Mouse (Mus musculus) intestine, embryonic 14.5 days (tissue): Measurements from ENCODE around the gene Gm14325. TPM values are rescaled to one million over a fixed set of nuclear protein-coding genes. Genes with fewer than 3 reads are reported as not detected.
"Not testable (repeated sequence)": the region's sequence is repeated elsewhere in the genome, so short reads cannot be mapped to it uniquely, and the experiment has no call there.

Experiments used
- ATAC-seq: fragments of 200-750 bp; cut with Nextera tagmentation; replicated peaks from 2 replicates; pipeline ENCODE4 v1.8.0; 2017; ENCODE audit warnings: low read depth, moderate number of reproducible peaks, moderate TSS enrichment, moderate library complexity; ENCODE audit not compliant: low FRiP score, low TSS enrichment
- DNase-seq: peaks from one replicate; pipeline ENCODE4 v3.0.0-alpha.2; 2018; ENCODE audit warnings: low spot score
- H3K27ac ChIP-seq: fragments of 300-500 bp; sonication (generic); 2 replicates; pipeline ENCODE4 v1.5.1; 2014; ENCODE audit warnings: low read depth, mild to moderate bottlenecking, control low read depth
- H3K27me3 ChIP-seq: fragments of 300-500 bp; sonication (generic); replicated peaks from 2 replicates; pipeline ENCODE4 v1.6.1; 2014; ENCODE audit warnings: low read length, control low read depth; ENCODE audit not compliant: control insufficient read depth, insufficient read depth
- H3K36me3 ChIP-seq: fragments of 300-500 bp; sonication (generic); 2 replicates; pipeline ENCODE4 v1.6.1; 2014; ENCODE audit warnings: low read length, control low read depth; ENCODE audit not compliant: control insufficient read depth, insufficient read depth
- H3K4me1 ChIP-seq: fragments of 300-500 bp; sonication (generic); replicated peaks from 2 replicates; pipeline ENCODE4 v1.6.1; 2014; ENCODE audit warnings: low read length, control low read depth, mixed read lengths; ENCODE audit not compliant: control insufficient read depth, insufficient read depth
- H3K4me2 ChIP-seq: fragments of 300-500 bp; sonication (generic); 2 replicates; pipeline ENCODE4 v1.6.1; 2014; ENCODE audit warnings: low read length
- H3K4me3 ChIP-seq: fragments of 300-500 bp; sonication (generic); 2 replicates; pipeline ENCODE4 v1.5.1; 2014; ENCODE audit warnings: low read depth, low read length, control low read depth, mixed read lengths
- H3K9ac ChIP-seq: fragments of 300-500 bp; sonication (generic); 2 replicates; pipeline ENCODE4 v1.6.1; 2014; ENCODE audit warnings: mild to moderate bottlenecking, low read length
- H3K9me3 ChIP-seq: fragments of 300-500 bp; sonication (generic); 2 replicates; pipeline ENCODE4 v1.6.1; 2016; ENCODE audit warnings: low read length, control low read depth; ENCODE audit not compliant: control insufficient read depth
- WGBS: fragments of 180-500 bp; shearing (Covaris S2); extraction: QIAGEN DNeasy Blood & Tissue Kit; methylation state at CpG from one replicate; pipeline ENCODE4 v1.1.7; 2014; 5-methylcytosine and 5-hydroxymethylcytosine counted together
- polyA plus RNA-seq: library from polyadenylated mRNA; unstranded; fragments of >200 nt; fragmentation: Nextera tagmentation; extraction: Ambion mirVana; gene quantifications from 2 replicates; pipeline ENCODE4 v1.2.1, GENCODE M21; 2014

Gm14325 gene
- polyA plus RNA-seq, 1 experiment from 2014 or later: 33.4 TPM

DNA sequence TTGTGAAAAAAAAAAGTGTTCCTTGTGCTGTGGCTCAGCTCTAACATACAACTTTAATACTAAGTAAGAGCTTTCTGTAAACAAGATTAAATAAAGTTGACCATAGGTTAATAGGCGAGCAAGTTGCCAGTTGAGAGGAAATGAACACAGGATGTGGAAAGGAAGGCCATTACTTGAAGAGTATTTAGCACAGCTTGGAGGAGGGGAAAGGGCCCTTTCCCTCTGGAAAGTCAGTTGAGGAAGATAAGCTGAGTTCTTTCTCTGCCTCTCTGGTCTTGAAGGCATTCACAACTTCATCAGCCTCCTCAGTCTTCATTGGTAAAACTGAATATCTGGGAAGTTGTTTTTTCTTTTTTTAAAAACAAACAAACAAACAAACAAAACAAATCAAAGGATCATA is 52.8 kb downstream of the Gm14325 start:
- DNase-seq, H3K36me3 ChIP-seq, H3K27ac ChIP-seq, H3K9ac ChIP-seq, H3K9me3 ChIP-seq, H3K4me2 ChIP-seq, ATAC-seq, H3K4me1 ChIP-seq, H3K27me3 ChIP-seq, H3K4me3 ChIP-seq: not testable (repeated sequence)
- 56% methylated on average over 1 of the region's 1 CpGs for WGBS

Other genes with a start within 250 kb of the Gm14325 start
- 6.1 and 6.9 TPM in 2 replicates for gene Gm14322, start 81.0 kb downstream of the Gm14325 start, polyA plus RNA-seq
- 3.8 and 4.2 TPM in 2 replicates for gene Gm14327, start 56.8 kb upstream of the Gm14325 start, polyA plus RNA-seq
- not detected in 2 replicates for gene Zfp972, start 85.3 kb upstream of the Gm14325 start, polyA plus RNA-seq
- 18.6 and 21.4 TPM in 2 replicates for gene Gm14326, start 117.0 kb upstream of the Gm14325 start, polyA plus RNA-seq
- gene Zfp971, start 182.9 kb upstream of the Gm14325 start, polyA plus RNA-seq: 13.7 and 16.6 TPM in 2 replicates
- 20.7 and 20.9 TPM in 2 replicates for gene Zfp931, start 238.1 kb upstream of the Gm14325 start, polyA plus RNA-seq